Mouse (Mus musculus) monocyte, adult 5-6 weeks (primary cell): Measurements from ENCODE around the gene Thbs3. TPM values are rescaled to one million over a fixed set of nuclear protein-coding genes. Genes with fewer than 3 reads are reported as not detected.
A peak's percentile ranks its signal among the peaks of the same experiment; 100 is the strongest.

Source experiments
- ATAC-seq: fragments of 153-309, 156-312 bp; replicated peaks from 2 replicates; pipeline ENCODE4 v1.8.0; 2017; ENCODE audit warnings: mild to moderate bottlenecking; ENCODE audit not compliant: low TSS enrichment, insufficient number of reproducible peaks, severe bottlenecking, poor library complexity, low FRiP score
- total RNA-seq: library from RNA; stranded (forward); fragments of 200-1000, 200-491, 200-594 nt; gene quantifications from 3 replicates; pipeline ENCODE4 v1.2.3, GENCODE M21; 2017

The Thbs3 gene
- total RNA-seq, 1 experiment from 2014 or later, result 0.95 TPM

- no peak for ATAC-seq
Measured at GRCm38 (mm10) chr3:89244158-89244981, 29.4 kb downstream of the Thbs3 start.

GRCm38 (mm10) chr3:89244982-89245687, 30.2 kb downstream of the Thbs3 start:
- ATAC-seq, result no peak

- ATAC-seq, result no peak
Measured at GRCm38 (mm10) chr3:89245688-89246171, 30.8 kb downstream of the Thbs3 start, which contains the start of gene Krtcap2. Gene Krtcap2 (plus strand): TSS chr3:89245966.

GRCm38 (mm10) chr3:89246261-89247100, 31.5 kb downstream of the Thbs3 start, which contains the start of gene Trim46:
Gene Trim46 (minus strand): TSS chr3:89246309.
- ATAC-seq, result peak; percentile 76

- ATAC-seq, result no peak
Measured at GRCm38 (mm10) chr3:89247466-89247865, 32.5 kb downstream of the Thbs3 start.

GRCm38 (mm10) chr3:89250435-89251040, 35.6 kb downstream of the Thbs3 start:
- ATAC-seq, result 0 out of 2 replicates have a peak, but pooled peaks have one; percentile 13

GRCm38 (mm10) chr3:89251365-89251895, 36.5 kb downstream of the Thbs3 start:
- ATAC-seq, result peak; percentile 57

- ATAC-seq, result no peak
Measured at GRCm38 (mm10) chr3:89254994-89255393, 40.0 kb downstream of the Thbs3 start.

GRCm38 (mm10) chr3:89256177-89256576, 41.2 kb downstream of the Thbs3 start:
- ATAC-seq, result no peak

GRCm38 (mm10) chr3:89259076-89259475, 44.1 kb downstream of the Thbs3 start, which contains the start of gene Dpm3:
Gene Dpm3 (plus strand): TSS chr3:89259358.
- no peak for ATAC-seq

GRCm38 (mm10) chr3:89260211-89260610, 45.2 kb downstream of the Thbs3 start:
- ATAC-seq, result no peak

- ATAC-seq, result no peak
Measured at GRCm38 (mm10) chr3:89262417-89262816, 47.4 kb downstream of the Thbs3 start.

- ATAC-seq, result peak; percentile 94
Measured at GRCm38 (mm10) chr3:89266439-89266893, 51.5 kb downstream of the Thbs3 start.

GRCm38 (mm10) chr3:89268916-89269315, 53.9 kb downstream of the Thbs3 start:
- ATAC-seq, result no peak

GRCm38 (mm10) chr3:89270051-89270755, 55.2 kb downstream of the Thbs3 start, which contains the start of gene Slc50a1:
Gene Slc50a1 (minus strand): TSS chr3:89270570.
- ATAC-seq, result peak; percentile 65; the same call in 1 of the 2 replicates

GRCm38 (mm10) chr3:89270891-89271290, 55.9 kb downstream of the Thbs3 start:
- no peak for ATAC-seq

- ATAC-seq, result no peak
Measured at GRCm38 (mm10) chr3:89271760-89272159, 56.8 kb downstream of the Thbs3 start.
